In genomic region chr7:129819651-129820050, GRCm38 (mm10) we compare ENCODE assay signal across 25 mouse cellular contexts.
DNase-seq lines count a peak whose midpoint lies in the region; ATAC-seq and TF ChIP-seq lines count a peak whose summit lies in the region.
"Had no signal": no experiment of that assay in that cellular context is flagged by ENCODE, and none has a peak within 500 bp of the region (broad histone marks: within the 10 kb centered on the region; RNA-seq: fewer than 3 reads in every experiment).

No protein-coding gene starts in this region.

- H3K27me3 ChIP-seq in heart, embryonic 10.5 days (ENCODE audit: insufficient read depth, poor library complexity, severe bottlenecking) = no peaks in the 10 kb centered on the region
- H3K27me3 ChIP-seq in liver, adult 2 months (ENCODE audit: control insufficient read depth, insufficient read depth, low read length) = no peaks in the 10 kb centered on the region
- H3K27me3 ChIP-seq in heart, embryonic 16.5 days (ENCODE audit: control insufficient read depth, insufficient read depth, low read length) = no peaks in the 10 kb centered on the region; the same call in 1 of the 2 replicates
- H3K27me3 ChIP-seq: embryonic facial prominence, embryonic 13.5 days; forebrain, embryonic 15.5 days; hindbrain, embryonic 15.5 days; liver, embryonic 13.5 days; stomach, embryonic 15.5 days had no signal

- no peaks in the 10 kb centered on the region for H3K9me3 ChIP-seq in heart, embryonic 10.5 days
- no peaks in the 10 kb centered on the region for H3K9me3 ChIP-seq in heart, embryonic 16.5 days (replicated peaks; ENCODE audit: control insufficient read depth, low read length)
- H3K9me3 ChIP-seq: embryonic facial prominence, embryonic 13.5 days; forebrain, embryonic 15.5 days; hindbrain, embryonic 15.5 days; liver, embryonic 13.5 days; stomach, embryonic 15.5 days had no signal

- peaks cover 4% of the 10 kb centered on the region for H3K4me1 ChIP-seq in heart, embryonic 10.5 days
- H3K4me1 ChIP-seq in liver, adult 2 months (ENCODE audit: control insufficient read depth, insufficient read depth, low read length) = no peaks in the 10 kb centered on the region
- H3K4me1 ChIP-seq in heart, embryonic 16.5 days (ENCODE audit: control insufficient read depth, insufficient read depth, low read length) = peaks cover 1% of the 10 kb centered on the region
- H3K4me1 ChIP-seq: forebrain, embryonic 15.5 days; hindbrain, embryonic 15.5 days; liver, embryonic 13.5 days; stomach, embryonic 15.5 days had no signal

- H3K4me2 ChIP-seq in heart, embryonic 16.5 days (ENCODE audit: low read depth, low read length) = no peak overlapping the region
- H3K4me2 ChIP-seq: embryonic facial prominence, embryonic 13.5 days; forebrain, embryonic 15.5 days; hindbrain, embryonic 15.5 days; liver, embryonic 13.5 days; stomach, embryonic 15.5 days had no signal

- H3K9ac ChIP-seq in liver, adult 2 months (ENCODE audit: low read depth, low read length) = no peak overlapping the region
- H3K9ac ChIP-seq in heart, embryonic 16.5 days (ENCODE audit: low read length) = no peak overlapping the region
- H3K9ac ChIP-seq: embryonic facial prominence, embryonic 13.5 days; forebrain, embryonic 15.5 days; hindbrain, embryonic 15.5 days; liver, embryonic 13.5 days; stomach, embryonic 15.5 days had no signal

- no peak overlapping the region for H3K4me3 ChIP-seq in heart, embryonic 10.5 days
- no peak overlapping the region for H3K4me3 ChIP-seq in liver, adult 2 months (ENCODE audit: insufficient read depth, low read depth, low read length)
- H3K4me3 ChIP-seq in heart, embryonic 16.5 days (ENCODE audit: low read length) = no peak overlapping the region
- H3K4me3 ChIP-seq: embryonic facial prominence, embryonic 13.5 days; forebrain, embryonic 15.5 days; hindbrain, embryonic 15.5 days; left cerebral cortex, adult 2 months; liver, embryonic 13.5 days; stomach, embryonic 15.5 days had no signal

- H3K36me3 ChIP-seq in heart, embryonic 10.5 days = no peaks in the 10 kb centered on the region
- H3K36me3 ChIP-seq in liver, adult 2 months (ENCODE audit: control insufficient read depth, insufficient read depth, low read length) = no peaks in the 10 kb centered on the region
- H3K36me3 ChIP-seq in heart, embryonic 16.5 days (ENCODE audit: control insufficient read depth, insufficient read depth) = no peaks in the 10 kb centered on the region
- H3K36me3 ChIP-seq: embryonic facial prominence, embryonic 13.5 days; forebrain, embryonic 15.5 days; hindbrain, embryonic 15.5 days; liver, embryonic 13.5 days; stomach, embryonic 15.5 days had no signal

- no peak for TF ChIP-seq POLR2A in liver, adult 2 months (IDR thresholded peaks at IDR 0.05; ENCODE audit: extremely low read depth, insufficient read depth, low read length)

- peak; percentile 10 to 27 for DNase-seq in heart, adult 18-20 months
- DNase-seq in heart, embryonic 10.5 days (ENCODE audit: low spot score) = no peak
- peak; percentile 6 for DNase-seq in liver, adult 2 months (ENCODE audit: extremely low read depth, low read depth, low spot score)
- DNase-seq in liver = no peak
- DNase-seq in NIH3T3 (ENCODE audit: low read depth) = peak; percentile 38
- DNase-seq in cerebellum, adult 8-10 months = no peak
- DNase-seq: adrenal gland, postnatal 14 days; cerebellum, adult 11 months; cerebellum, postnatal 14 days; gastrocnemius, postnatal 14 days; kidney, postnatal 4 days; layer of hippocampus, adult 9-11 months; left cerebral cortex, postnatal 4 days; liver, embryonic 13.5 days; lung, postnatal 4 days; right cerebral cortex, postnatal 25 days had no signal

- no peak for TF ChIP-seq CTCF in liver, adult 2 months (IDR thresholded peaks at IDR 0.05; ENCODE audit: low read depth, low read length)

- ATAC-seq in heart, embryonic 16.5 days (replicated peaks; ENCODE audit: extremely low read depth, insufficient read depth, low FRiP score) = peak; percentile 41
- ATAC-seq: activated CD4-positive, CD25-positive, alpha-beta regulatory T cell, adult 4 months; CD4-positive, CD25-positive, alpha-beta regulatory T cell, adult 4 months; forebrain, embryonic 15.5 days; intestine, embryonic 16.5 days had no signal

- WGBS in heart, embryonic 10.5 days = 59% methylated on average over 5 of the region's 5 CpGs
- WGBS in liver, adult 2 months = 74% methylated on average over 5 of the region's 5 CpGs
- 54% methylated on average over 5 of the region's 5 CpGs for WGBS in heart, embryonic 16.5 days

- H3K79me2 ChIP-seq in liver, adult 2 months (ENCODE audit: control insufficient read depth, insufficient read depth, low read length) = no peaks in the 10 kb centered on the region

- H3K27ac ChIP-seq in heart, embryonic 10.5 days = no peak overlapping the region
- H3K27ac ChIP-seq in liver, adult 2 months (replicated peaks; ENCODE audit: insufficient read depth, low read depth, low read length) = no peak overlapping the region
- H3K27ac ChIP-seq in heart, embryonic 16.5 days (ENCODE audit: low read length) = no peak overlapping the region
- H3K27ac ChIP-seq: embryonic facial prominence, embryonic 13.5 days; forebrain, embryonic 15.5 days; hindbrain, embryonic 15.5 days; left cerebral cortex, adult 2 months; liver, embryonic 13.5 days; stomach, embryonic 15.5 days had no signal

Comparison
In these comparisons a context has a peak if more than half of its experiments do, and no peak if none do; other contexts are left out.
1. DNase-seq: peak in heart, adult 18-20 months (2 of 2), liver, adult 2 months (single experiment) and NIH3T3 (single experiment); none in heart, embryonic 10.5 days (single experiment), liver (single experiment) and cerebellum, adult 8-10 months (single experiment).